Mouse (Mus musculus) layer of hippocampus, adult 9-10 months (tissue): ENCODE measurements around the gene Smim11.
A peak's percentile ranks its signal among the peaks of the same experiment; 100 is the strongest.

Source experiments
- DNase-seq: peaks from one replicate; pipeline ENCODE4 v3.0.0; 2022; ENCODE audit warnings: low spot score

Gene Smim11

GRCm38 (mm10) chr16:92300649-92301411, at the start of gene Smim11:
TSS of gene Smim11 (plus strand) at chr16:92301286.
- DNase-seq: peak; percentile 94

- no peak for DNase-seq
Measured at GRCm38 (mm10) chr16:92254316-92254715, 46.8 kb upstream of the Smim11 start.

- no peak for DNase-seq
Measured at GRCm38 (mm10) chr16:92267861-92268260, 33.2 kb upstream of the Smim11 start.

GRCm38 (mm10) chr16:92274516-92274915, 26.6 kb upstream of the Smim11 start:
- DNase-seq: no peak

GRCm38 (mm10) chr16:92275526-92275925, 25.6 kb upstream of the Smim11 start:
- no peak for DNase-seq

GRCm38 (mm10) chr16:92282671-92283070, 18.4 kb upstream of the Smim11 start:
- no peak for DNase-seq

GRCm38 (mm10) chr16:92285068-92285467, 16.0 kb upstream of the Smim11 start:
- DNase-seq: no peak

GRCm38 (mm10) chr16:92286609-92287008, 14.5 kb upstream of the Smim11 start:
- peak; percentile 91 for DNase-seq

GRCm38 (mm10) chr16:92288778-92289177, 12.3 kb upstream of the Smim11 start:
- no peak for DNase-seq

GRCm38 (mm10) chr16:92290045-92290444, 11.0 kb upstream of the Smim11 start:
- DNase-seq: no peak

GRCm38 (mm10) chr16:92292101-92292500, 9.0 kb upstream of the Smim11 start, which contains the start of gene Kcne2:
TSS of gene Kcne2 (plus strand) at chr16:92292389.
- no peak for DNase-seq

GRCm38 (mm10) chr16:92294267-92294970, 6.7 kb upstream of the Smim11 start:
- no peak for DNase-seq

GRCm38 (mm10) chr16:92295328-92295727, 5.8 kb upstream of the Smim11 start:
- no peak for DNase-seq

GRCm38 (mm10) chr16:92301412-92301806, 323 bp downstream of the Smim11 start:
- no peak for DNase-seq

- DNase-seq: no peak
Measured at GRCm38 (mm10) chr16:92301989-92302388, 903 bp downstream of the Smim11 start.

GRCm38 (mm10) chr16:92302506-92302905, 1.4 kb downstream of the Smim11 start:
- no peak for DNase-seq

GRCm38 (mm10) chr16:92305519-92305918, 4.4 kb downstream of the Smim11 start:
- no peak for DNase-seq

GRCm38 (mm10) chr16:92307947-92308346, 6.9 kb downstream of the Smim11 start:
- DNase-seq: no peak

- DNase-seq: no peak
Measured at GRCm38 (mm10) chr16:92309126-92309525, 8.0 kb downstream of the Smim11 start.

GRCm38 (mm10) chr16:92313953-92314741, 13.1 kb downstream of the Smim11 start:
- DNase-seq: no peak

GRCm38 (mm10) chr16:92316049-92316738, 15.1 kb downstream of the Smim11 start:
- DNase-seq: no peak
